Mouse (Mus musculus): ENCODE measurements at regions not wholly inside any gene's neighbourhood (a gene's known extent, or its start where the extent isn't known, plus 50 kb on each side); places are given as distances from the start of the nearest gene placed in this dataset.

DNA sequence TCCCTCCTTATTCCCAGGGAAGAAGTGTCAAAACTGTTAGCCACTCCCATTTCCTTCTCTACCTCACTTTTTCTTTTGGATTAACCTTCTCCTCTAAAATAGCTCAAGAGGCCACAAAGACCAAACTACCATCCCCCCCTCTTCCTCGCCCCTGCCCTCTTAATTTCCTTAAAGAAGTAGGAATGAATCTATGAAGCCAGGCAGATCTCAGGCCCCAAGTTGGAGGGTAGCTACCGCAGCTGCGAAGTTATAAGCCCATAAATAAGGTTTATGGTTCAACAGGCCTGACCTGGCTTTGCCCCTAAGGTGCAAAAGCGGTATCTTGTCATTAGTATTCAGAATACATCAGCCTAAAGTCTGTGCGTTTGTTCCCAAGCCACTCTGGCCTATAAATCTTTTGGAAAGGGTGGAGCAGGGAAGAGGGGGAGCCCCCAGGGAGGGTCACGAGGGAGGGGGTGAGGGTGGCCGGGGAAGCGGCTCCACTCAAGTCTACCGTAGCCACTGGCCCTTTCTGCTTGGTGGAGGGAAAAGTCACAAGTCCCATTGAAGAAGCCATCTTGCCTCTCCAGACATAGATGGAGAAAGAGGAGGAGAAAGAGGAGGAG is 103.4 kb downstream of the Sox9 start:
- TF ChIP-seq CTCF (conservative IDR thresholded peaks at IDR 0.05; ENCODE audit: insufficient read depth, insufficient read length, low read depth, low read length) (no peak), POLR2A (IDR thresholded peaks at IDR 0.05; ENCODE audit: low read depth, low read length) (no peak)

Measured in kidney, adult 2 months (tissue).